In the genomic region with DNA sequence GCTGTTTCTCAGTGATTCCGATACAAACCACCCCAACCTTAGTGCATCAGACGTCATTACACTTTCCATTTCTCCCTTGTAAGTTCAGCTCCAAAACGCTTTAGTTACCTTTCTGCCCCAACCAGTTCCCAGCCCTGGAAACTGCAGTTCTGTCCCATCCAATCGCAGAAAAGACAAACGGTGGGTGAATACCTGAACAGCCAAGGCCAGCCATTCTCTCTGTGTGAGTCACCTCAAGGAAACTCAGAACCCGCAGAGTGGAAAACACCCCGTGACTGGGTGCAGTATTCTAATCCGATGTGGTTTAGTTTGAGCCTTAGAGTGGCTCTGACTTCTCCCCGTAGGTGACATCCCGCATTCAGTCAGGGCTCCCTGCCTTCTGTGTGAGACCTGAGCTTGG, we compare ENCODE assay signal across 24 mouse cellular contexts. TPM values are rescaled to one million over a fixed set of nuclear protein-coding genes. Genes with fewer than 3 reads are reported as not detected.
"Had no signal": no experiment of that assay in that cellular context is flagged by ENCODE, and none has a peak within 500 bp of the region (broad histone marks: within the 10 kb centered on the region; RNA-seq: fewer than 3 reads in every experiment).

No protein-coding gene starts in this region.

- H3K27me3 ChIP-seq: megakaryocyte, embryonic 14.5 days; midbrain, embryonic 12.5 days; neural tube, embryonic 15.5 days had no signal

- H3K9ac ChIP-seq: lung, embryonic 14.5 days; midbrain, embryonic 12.5 days; neural tube, embryonic 15.5 days had no signal

- H3K4me2 ChIP-seq: liver, embryonic 11.5 days; lung, embryonic 14.5 days; midbrain, embryonic 12.5 days; neural tube, embryonic 15.5 days had no signal

- H3K9me3 ChIP-seq: limb, embryonic 10.5 days; midbrain, embryonic 12.5 days; neural tube, embryonic 15.5 days had no signal

- H3K36me3 ChIP-seq: limb, embryonic 10.5 days; midbrain, embryonic 12.5 days; neural tube, embryonic 15.5 days had no signal

- DNase-seq: kidney, adult 8-10 months; kidney, postnatal 36 days; lung, embryonic 14.5 days; lung, postnatal 10 days; lung, postnatal 4 days; right cerebral cortex, adult 18-20 months; right cerebral cortex, postnatal 25 days; thymus, postnatal 4 days had no signal

- H3K4me1 ChIP-seq: megakaryocyte, embryonic 14.5 days had no signal

- H3K27ac ChIP-seq: layer of hippocampus, adult 2 months; limb, embryonic 10.5 days; midbrain, embryonic 12.5 days; neural tube, embryonic 15.5 days had no signal

- H3K4me3 ChIP-seq: layer of hippocampus, adult 2 months; limb, embryonic 10.5 days; megakaryocyte, embryonic 14.5 days; midbrain, embryonic 12.5 days; neural tube, embryonic 15.5 days had no signal

RNA-seq across cellular contexts. Expression of a gene that starts 2.2 kb away (rescaled TPM):
- total RNA-seq: layer of hippocampus, adult 2 months; layer of hippocampus, postnatal 10 days; left cerebral cortex, adult 18-20 months; left cerebral cortex, postnatal 10 days; midbrain, postnatal 0 days had no signal
- polyA plus RNA-seq: intestine, embryonic 16.5 days; kidney, embryonic 16.5 days; limb, embryonic 10.5 days; limb, embryonic 14.5 days; liver, embryonic 11.5 days; liver, embryonic 16.5 days; lung, embryonic 14.5 days; midbrain, embryonic 12.5 days; midbrain, postnatal 0 days; neural tube, embryonic 11.5 days; neural tube, embryonic 15.5 days; small intestine, adult 2 months had no signal
